Mouse (Mus musculus) ES-E14 (cell line): Measurements from ENCODE around the gene Mfap3. TPM values are rescaled to one million over a fixed set of nuclear protein-coding genes. Genes with fewer than 3 reads are reported as not detected.
A peak's percentile ranks its signal among the peaks of the same experiment; 100 is the strongest.

Experiments
- DNase-seq: peaks from one replicate; pipeline ENCODE4 v3.0.0-alpha.2; 2013; ENCODE audit warnings: low read depth, low spot score
- H3K27ac ChIP-seq: 2 replicates; pipeline ENCODE4 v1.5.1; 2012; ENCODE audit warnings: low read depth, mild to moderate bottlenecking, low read length, moderate library complexity, mixed read lengths; ENCODE audit not compliant: poor library complexity, insufficient read depth, severe bottlenecking
- H3K36me3 ChIP-seq: 2 replicates; pipeline ENCODE4 v1.6.1; 2012; ENCODE audit warnings: mild to moderate bottlenecking, low read length, moderate library complexity, mixed read lengths; ENCODE audit not compliant: control insufficient read depth, poor library complexity, insufficient read depth, severe bottlenecking
- H3K4me1 ChIP-seq, 2 experiments: fragments of 150-350 bp in 1 of 2; sonication (generic) in 1 of 2; 2 replicates each; pipeline ENCODE4 v1.6.1; 2012; ENCODE audit warnings: low read length in 2 of 2, mild to moderate bottlenecking in 1 of 2, mixed read lengths in 1 of 2; ENCODE audit not compliant: control insufficient read depth in 2 of 2, insufficient read depth in 2 of 2, poor library complexity in 1 of 2
- H3K4me3 ChIP-seq, 2 experiments: fragments of 150-350 bp in 1 of 2; sonication (generic) in 1 of 2; 2 replicates each; pipeline ENCODE4 v1.5.1; 2012; ENCODE audit warnings: low read length in 2 of 2, low read depth in 1 of 2, mild to moderate bottlenecking in 1 of 2, mixed read lengths in 1 of 2; ENCODE audit not compliant: insufficient read depth in 1 of 2, poor library complexity in 1 of 2, severe bottlenecking in 1 of 2
- H3K9ac ChIP-seq: 2 replicates; pipeline ENCODE4 v1.6.1; 2012; ENCODE audit warnings: low read depth, mild to moderate bottlenecking, low read length, mixed read lengths; ENCODE audit not compliant: poor library complexity, insufficient read depth, severe bottlenecking
- H3K9me3 ChIP-seq: fragments of 150-350 bp; sonication (generic); 2 replicates; pipeline ENCODE4 v1.6.1; 2012; ENCODE audit warnings: low read depth, mild to moderate bottlenecking, low read length; ENCODE audit not compliant: control insufficient read depth, insufficient read depth
- CHD2 ChIP-seq: IDR thresholded peaks from 2 replicates; pipeline ENCODE4 v1.6.1; 2014; ENCODE audit warnings: mild to moderate bottlenecking, low read depth, low read length, inconsistent platforms
- HCFC1 ChIP-seq: IDR thresholded peaks from 2 replicates; pipeline ENCODE4 v1.6.1; 2012; ENCODE audit warnings: low read length, inconsistent platforms, borderline replicate concordance; ENCODE audit not compliant: insufficient read depth
- MAFK ChIP-seq: IDR thresholded peaks from 2 replicates; pipeline ENCODE4 v1.6.1; 2014; ENCODE audit warnings: mild to moderate bottlenecking, low read depth, low read length, inconsistent platforms; ENCODE audit not compliant: insufficient read depth
- ZC3H11A ChIP-seq: IDR thresholded peaks from 2 replicates; pipeline ENCODE4 v1.6.1; 2012; ENCODE audit warnings: low read depth, mild to moderate bottlenecking, inconsistent platforms, low read length, borderline replicate concordance
- ZNF384 ChIP-seq: IDR thresholded peaks from 2 replicates; pipeline ENCODE4 v1.6.1; 2012; ENCODE audit warnings: low read depth, low read length, inconsistent platforms
- in situ Hi-C, 2 experiments: fragments of 600-800 bp; cut with MboI; formaldehyde crosslinking; loops; one replicate each; pipeline ENCODE4 v1.15.1; 2025; ENCODE audit warnings: low sequenced_read_pairs in 2 of 2, inconsistent platforms in 1 of 2; ENCODE audit not compliant: unreplicated experiment in 2 of 2
- total RNA-seq: library from RNA; depleted of rRNA; stranded (reverse); fragments of 300-350 nt; gene quantifications from 2 replicates; pipeline ENCODE4 v1.2.3, GENCODE M21; 2012

Mfap3 gene
- total RNA-seq, 1 experiment: 36.2 TPM

- 0 out of 2 replicates have a peak overlapping the region, but pooled peaks have one; percentile 22 for H3K9ac ChIP-seq
- no peak for DNase-seq
- TF ChIP-seq HCFC1: no peak
- TF ChIP-seq MAFK: no peak
- TF ChIP-seq ZC3H11A: no peak
- in situ Hi-C loops: no loop called here
- no peaks in the 10 kb centered on the region; a peak in 1 of 4 replicates for H3K4me1 ChIP-seq
- H3K27ac ChIP-seq: no peak overlapping the region
- peak overlapping the region in 1 of 2 experiments; percentile 41; a peak in 2 of 4 replicates for H3K4me3 ChIP-seq
- H3K36me3 ChIP-seq: no peaks in the 10 kb centered on the region
- H3K9me3 ChIP-seq: no peaks in the 10 kb centered on the region
Observed at GRCm38 (mm10) chr11:57566091-57567035, 47.9 kb downstream of the Mfap3 start.

- TF ChIP-seq ZNF384 (no peak), CHD2 (no peak), HCFC1 (no peak), ZC3H11A (no peak), MAFK (no peak)
- in situ Hi-C loops: no loop called here
- H3K9me3 ChIP-seq: no peaks in the 10 kb centered on the region
- H3K4me3 ChIP-seq: no peak overlapping the region
- no peaks in the 10 kb centered on the region; a peak in 1 of 4 replicates for H3K4me1 ChIP-seq
- H3K9ac ChIP-seq: no peak overlapping the region
- H3K36me3 ChIP-seq: no peaks in the 10 kb centered on the region
- no peak overlapping the region for H3K27ac ChIP-seq
- DNase-seq: no peak
Observed at GRCm38 (mm10) chr11:57568950-57569490, 50.6 kb downstream of the Mfap3 start.

GRCm38 (mm10) chr11:57571035-57571434 lies 52.6 kb downstream of the Mfap3 start:
- in situ Hi-C loops: no loop called here

GRCm38 (mm10) chr11:57573686-57574274 lies 55.3 kb downstream of the Mfap3 start:
- H3K9me3 ChIP-seq: no peaks in the 10 kb centered on the region
- H3K36me3 ChIP-seq: no peaks in the 10 kb centered on the region
- no peak for DNase-seq
- H3K4me3 ChIP-seq: no peak overlapping the region
- TF ChIP-seq ZC3H11A (no peak), HCFC1 (no peak), ZNF384 (no peak), CHD2 (no peak), MAFK (no peak)
- H3K9ac ChIP-seq: no peak overlapping the region
- no peak overlapping the region for H3K27ac ChIP-seq
- in situ Hi-C loops: no loop called here
- peaks cover 0 to 7% of the 10 kb centered on the region in 2 experiments; a peak in 1 of 4 replicates for H3K4me1 ChIP-seq

More at GRCm38 (mm10) chr11:57571035-57571434, 52.6 kb downstream of the Mfap3 start:
- TF ChIP-seq CHD2 (no peak), HCFC1 (no peak), ZNF384 (no peak), MAFK (no peak), ZC3H11A (no peak)
- DNase-seq: no peak
- H3K4me1 ChIP-seq: peaks cover 0 to 2% of the 10 kb centered on the region in 2 experiments; a peak in 1 of 4 replicates
- H3K9ac ChIP-seq: no peak overlapping the region
- no peak overlapping the region for H3K4me3 ChIP-seq
- no peak overlapping the region for H3K27ac ChIP-seq
- H3K9me3 ChIP-seq: no peaks in the 10 kb centered on the region
- no peaks in the 10 kb centered on the region for H3K36me3 ChIP-seq
